Mouse (Mus musculus) megakaryocyte progenitor cell, adult 5-6 weeks (primary cell): ENCODE measurements around the gene Klf15. TPM values are rescaled to one million over a fixed set of nuclear protein-coding genes. Genes with fewer than 3 reads are reported as not detected.
A peak's percentile ranks its signal among the peaks of the same experiment; 100 is the strongest.

ENCODE experiments used
- ATAC-seq: replicated peaks from 2 replicates; pipeline ENCODE4 v1.8.0; 2016; ENCODE audit warnings: mild to moderate bottlenecking, moderate TSS enrichment, inconsistent platforms; ENCODE audit not compliant: poor library complexity
- total RNA-seq, 2 experiments: library from RNA; stranded (forward) in 1 of 2; stranded (reverse) in 1 of 2; fragments of 157-497, 149-512 nt in 1 of 2; fragments of 200-1000 nt in 1 of 2; gene quantifications; 2 replicates each; pipeline versions ENCODE4 v1.2.3 to v1.2.4; 2015 to 2017

Klf15 gene
- total RNA-seq, 2 experiments from 2014 or later: 0.22 TPM; not detected in 1

DNA sequence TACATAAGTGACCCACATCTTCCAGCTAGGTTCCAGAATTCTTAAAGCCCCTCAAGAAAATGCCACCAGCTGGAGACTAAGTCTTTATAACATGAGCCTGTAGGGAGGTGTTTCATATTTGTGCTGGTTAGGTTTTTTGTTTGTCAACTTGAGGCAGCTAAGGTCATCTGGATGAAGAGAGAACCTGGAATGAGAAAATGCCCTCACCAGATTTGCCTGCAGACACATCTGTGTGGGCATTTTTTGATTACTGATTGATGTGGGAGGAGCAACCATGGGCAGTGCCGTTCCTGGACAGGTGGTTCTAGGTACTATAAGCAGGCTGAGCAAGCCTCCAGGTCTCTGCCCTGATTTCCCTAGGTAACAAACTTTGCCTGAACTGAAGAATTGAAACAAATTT lies 25.2 kb downstream of the Klf15 start:
- no peak for ATAC-seq

DNA sequence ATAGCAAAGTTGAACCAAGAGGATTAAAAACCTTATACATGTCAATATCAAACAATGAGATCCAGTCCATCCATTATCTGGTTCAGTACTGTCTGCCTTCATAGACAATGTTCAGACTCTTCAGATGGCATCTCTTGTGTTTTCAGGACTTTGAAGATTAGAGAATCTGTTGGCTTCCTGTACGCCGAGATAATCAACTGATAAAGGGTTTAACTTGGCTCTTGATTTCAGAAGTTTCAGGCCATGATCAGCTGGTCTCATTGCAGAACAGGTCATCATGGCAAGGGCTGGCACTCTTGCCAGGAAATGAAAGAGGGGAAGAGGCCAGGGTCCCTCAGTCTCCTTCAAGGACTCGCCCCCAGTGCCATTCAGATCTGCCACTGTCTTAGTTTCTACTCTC lies 27.2 kb downstream of the Klf15 start:
- ATAC-seq: no peak

DNA sequence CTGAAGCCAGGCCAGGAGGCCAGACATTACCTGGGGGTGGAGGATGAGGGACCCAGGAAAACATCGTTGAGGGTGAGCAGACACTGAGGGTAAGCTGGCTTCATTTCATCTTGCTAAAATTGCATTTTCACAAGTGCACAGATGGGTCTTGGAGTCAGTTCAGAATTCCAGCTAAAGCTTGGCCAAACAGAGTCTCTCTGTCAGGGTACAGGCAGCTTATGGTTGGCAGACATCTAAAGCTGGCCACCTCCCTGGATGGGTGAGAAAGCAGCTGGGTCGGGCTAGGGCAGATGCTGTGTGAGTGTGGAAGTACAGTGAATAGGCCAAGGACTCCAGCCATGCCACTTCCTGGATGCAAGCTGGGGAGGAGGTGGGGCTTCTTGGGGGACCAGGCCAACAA lies 28.6 kb downstream of the Klf15 start:
- ATAC-seq: no peak

DNA sequence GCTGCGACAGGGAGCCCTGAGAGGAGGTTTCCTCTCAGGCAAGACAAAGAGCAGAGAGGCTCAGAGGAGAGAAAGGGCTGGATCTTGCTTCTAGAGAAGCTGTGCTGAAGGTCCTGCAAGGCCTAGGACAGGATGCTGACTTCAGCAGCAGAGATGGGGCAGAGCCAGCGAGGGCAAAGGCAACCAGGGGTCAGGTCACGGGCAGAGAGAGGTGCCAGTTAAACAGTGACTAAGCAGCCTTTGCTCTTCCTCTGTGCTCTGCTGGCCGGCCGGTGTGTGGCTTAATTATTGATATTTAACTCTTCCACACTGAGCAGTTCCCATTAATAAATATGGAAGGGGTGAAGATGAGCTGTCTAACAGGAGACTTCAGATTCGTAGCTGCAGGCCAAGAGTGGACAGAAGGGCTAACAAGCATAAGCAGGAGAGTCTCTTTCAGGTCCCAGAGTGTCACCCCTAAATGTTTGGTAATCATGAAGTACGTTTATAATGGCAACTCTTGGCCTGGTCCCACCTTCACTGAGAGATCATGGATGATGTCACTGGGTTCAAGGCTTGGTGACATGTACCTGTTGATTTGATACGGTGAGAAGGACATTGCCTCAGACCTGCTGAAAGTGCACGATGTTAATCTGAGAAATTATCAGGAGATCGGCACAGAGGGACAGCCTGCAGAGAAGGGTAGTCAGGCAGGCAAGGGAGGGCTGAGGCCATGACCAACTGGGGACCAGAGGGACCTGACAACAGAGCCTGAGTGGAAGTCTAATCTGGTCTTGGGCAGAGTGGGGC lies 29.8 kb downstream of the Klf15 start:
- ATAC-seq: no peak

GRCm38 (mm10) chr6:90494155-90494554 lies 31.8 kb downstream of the Klf15 start:
- ATAC-seq: 0 out of 2 replicates have a peak, but pooled peaks have one; percentile 37

- no peak for ATAC-seq
Observed at GRCm38 (mm10) chr6:90494566-90494965, 32.2 kb downstream of the Klf15 start.

- no peak for ATAC-seq
Observed at GRCm38 (mm10) chr6:90495282-90495912, 33.0 kb downstream of the Klf15 start.

GRCm38 (mm10) chr6:90496217-90496616 lies 33.8 kb downstream of the Klf15 start:
- ATAC-seq: no peak

- ATAC-seq: no peak
Observed at GRCm38 (mm10) chr6:90499509-90499908, 37.1 kb downstream of the Klf15 start.

GRCm38 (mm10) chr6:90501222-90501940 lies 39.0 kb downstream of the Klf15 start:
- peak; percentile 60 for ATAC-seq

DNA sequence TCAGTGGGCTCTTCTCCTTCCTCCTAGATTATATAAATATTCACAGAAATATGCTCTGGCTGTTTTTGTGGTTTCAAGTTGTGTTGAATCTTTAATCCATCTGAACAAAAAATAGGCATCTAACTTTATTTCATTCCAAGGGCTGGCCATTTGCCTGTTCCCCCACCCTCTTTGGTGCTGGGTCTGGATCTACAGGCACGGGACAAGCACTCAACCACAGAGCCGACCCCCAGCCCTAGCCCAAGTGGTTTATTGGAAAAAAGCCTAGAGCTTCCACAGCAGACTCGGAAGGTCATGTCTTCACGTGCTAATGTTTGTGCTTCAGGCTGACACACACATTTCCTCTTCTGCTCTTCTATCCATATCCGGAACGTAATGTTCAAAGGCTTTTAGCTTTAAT lies 43.5 kb downstream of the Klf15 start:
- no peak for ATAC-seq

DNA sequence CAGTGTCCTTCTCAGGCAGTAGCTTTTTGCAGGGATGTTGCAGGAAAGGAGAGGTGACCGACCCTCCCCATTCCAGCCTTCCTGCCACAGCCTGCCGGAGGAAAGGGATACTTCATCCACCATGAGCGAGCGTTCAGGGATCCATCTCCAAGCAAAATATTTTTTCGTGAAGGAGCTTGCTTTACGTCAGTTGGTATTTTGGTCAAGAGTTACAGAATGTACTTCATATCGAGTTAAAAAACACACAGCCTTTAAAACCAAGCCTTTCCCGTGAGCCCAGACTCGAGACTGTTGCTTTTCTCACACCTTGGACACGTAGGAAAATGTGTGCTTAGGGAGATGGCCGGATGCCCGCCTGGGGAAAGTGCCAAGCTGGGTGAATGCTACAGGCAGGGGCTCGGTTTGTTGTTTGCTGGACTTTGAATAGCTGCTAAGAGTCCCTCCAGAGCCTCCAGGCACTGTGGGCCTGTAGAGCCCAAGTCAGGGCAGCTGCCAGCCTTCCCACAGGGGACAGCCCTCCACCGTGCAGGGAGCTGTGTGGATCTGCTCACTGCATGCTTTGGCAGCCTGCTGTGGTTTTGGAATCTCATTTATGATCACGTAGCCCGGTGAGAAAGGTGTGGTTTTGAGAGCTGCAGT lies 44.4 kb downstream of the Klf15 start:
- no peak for ATAC-seq

DNA sequence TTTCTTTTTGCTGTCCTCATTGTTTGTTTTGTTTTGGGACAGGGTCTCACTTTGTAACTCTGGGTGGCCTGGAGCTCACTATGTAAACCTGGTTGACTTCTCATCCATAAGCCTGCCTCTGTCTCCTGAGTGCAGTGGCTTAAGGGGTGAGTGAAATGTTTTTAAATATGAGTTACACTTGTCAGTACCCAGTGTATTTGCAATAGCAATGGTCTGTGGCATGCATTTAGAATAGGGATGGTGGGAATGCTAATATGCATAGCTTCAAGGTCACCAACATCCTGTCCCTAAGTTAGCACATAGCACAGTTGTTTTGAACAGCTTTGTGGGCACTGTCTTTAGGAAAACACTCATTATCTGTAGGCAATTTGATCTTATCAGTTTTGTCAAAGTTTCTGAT lies 45.1 kb downstream of the Klf15 start:
- no peak for ATAC-seq

DNA sequence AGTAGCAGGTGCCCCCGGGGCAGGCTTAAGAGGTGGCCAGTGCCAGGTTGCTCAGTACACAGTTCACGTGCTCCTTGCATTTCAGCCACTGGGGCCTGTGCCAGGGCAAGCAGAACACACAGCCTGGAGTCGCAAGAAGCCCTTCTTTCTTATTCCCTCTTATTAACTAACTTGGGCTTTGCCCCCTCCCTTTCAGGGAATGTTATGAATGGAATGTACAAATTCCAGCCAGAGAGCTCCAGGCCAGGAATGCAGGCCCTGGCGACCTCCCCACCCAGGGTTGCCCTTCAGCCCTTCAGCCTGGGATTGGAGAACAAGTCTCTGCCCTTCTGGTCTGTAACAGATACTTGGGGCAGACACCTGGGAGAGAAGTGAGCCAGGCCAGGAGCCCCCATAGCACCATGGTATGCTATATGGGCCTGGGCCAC lies 45.8 kb downstream of the Klf15 start:
- no peak for ATAC-seq

DNA sequence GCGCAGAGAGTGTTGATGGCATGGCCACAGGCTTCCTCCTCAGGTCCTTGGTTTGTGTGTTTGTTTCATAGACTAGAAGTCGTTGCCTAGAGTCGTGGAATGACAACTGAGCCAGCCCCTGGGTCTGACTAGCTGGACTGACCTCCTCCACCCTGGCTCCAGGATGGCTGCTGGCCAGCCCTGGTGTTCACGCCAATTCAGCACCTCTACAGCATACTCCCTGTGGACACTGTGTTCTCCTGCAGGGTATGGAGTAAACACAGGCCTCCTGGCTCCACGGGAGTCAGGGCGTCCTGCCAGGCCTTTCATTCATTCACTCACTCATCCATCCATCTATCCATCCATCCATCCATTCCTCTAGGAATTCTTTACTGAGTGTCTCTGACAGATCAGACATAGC lies 46.7 kb downstream of the Klf15 start:
- ATAC-seq: no peak

DNA sequence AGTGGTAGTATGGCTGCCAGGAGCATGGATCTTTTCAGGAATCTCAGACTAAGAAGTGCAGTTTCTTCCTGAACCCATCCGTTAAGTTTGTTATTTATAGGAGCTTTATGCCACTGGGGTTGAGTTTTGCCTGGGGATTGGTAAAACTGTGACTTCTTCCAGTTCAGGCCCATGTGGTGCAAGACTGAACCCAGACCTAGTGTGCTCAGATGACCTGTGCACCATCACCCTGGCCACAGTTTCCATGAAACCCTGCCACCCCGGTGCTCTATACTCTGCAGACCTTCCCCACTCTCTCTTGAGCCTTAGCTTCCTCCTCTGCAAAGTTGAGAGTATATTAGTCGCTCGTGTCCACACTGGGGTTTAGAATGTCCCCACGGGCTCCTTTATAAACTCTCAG lies 50.0 kb downstream of the Klf15 start:
- ATAC-seq: no peak

- ATAC-seq: no peak
Observed at GRCm38 (mm10) chr6:90513074-90513856, 50.9 kb downstream of the Klf15 start.

GRCm38 (mm10) chr6:90514369-90514768 lies 52.0 kb downstream of the Klf15 start:
- ATAC-seq: peak; percentile 44; the same call in 1 of the 2 replicates

DNA sequence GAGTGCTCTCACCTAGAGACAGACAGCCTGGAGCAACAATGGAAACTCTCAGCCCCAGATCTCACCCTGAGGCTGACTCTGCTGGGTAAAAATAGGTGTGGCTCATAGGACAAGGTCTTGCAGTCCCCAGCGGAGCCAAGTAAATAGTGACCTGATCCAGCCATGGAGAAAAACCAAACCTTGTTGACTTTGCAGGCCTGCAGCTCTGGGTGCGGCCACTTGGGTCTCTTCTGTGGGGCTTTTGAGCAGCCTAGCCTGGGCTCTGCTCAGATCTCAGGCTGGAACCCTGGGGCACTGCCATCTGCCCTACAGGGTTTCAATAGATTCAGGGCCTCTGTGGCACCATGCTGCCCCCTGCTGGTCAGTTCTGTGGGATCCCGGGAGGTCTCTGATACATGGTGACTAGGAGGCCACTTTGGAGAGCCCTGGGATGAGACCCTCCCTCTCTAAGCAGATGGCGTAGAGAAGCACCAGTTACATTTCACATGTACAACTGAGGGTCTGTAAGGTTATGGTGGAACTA lies 52.6 kb downstream of the Klf15 start:
- peak; percentile 90 for ATAC-seq

GRCm38 (mm10) chr6:90518892-90519291 lies 56.5 kb downstream of the Klf15 start:
- no peak for ATAC-seq
